Mouse (Mus musculus) heart, adult 8-10 months (tissue): ENCODE measurements around the gene Qars. TPM values are rescaled to one million over a fixed set of nuclear protein-coding genes. Genes with fewer than 3 reads are reported as not detected.
A peak's percentile ranks its signal among the peaks of the same experiment; 100 is the strongest.

Experiments used
- DNase-seq: peaks from one replicate; pipeline ENCODE4 v3.0.0; 2022; ENCODE audit warnings: low spot score
- total RNA-seq, 4 experiments: library from RNA; stranded (reverse); gene quantifications; 2 replicates each; pipeline ENCODE4 v1.2.4; 2022

Qars gene
- total RNA-seq, 4 experiments from 2014 or later, result 76.7 to 84.2 (median 80.1) TPM

DNA sequence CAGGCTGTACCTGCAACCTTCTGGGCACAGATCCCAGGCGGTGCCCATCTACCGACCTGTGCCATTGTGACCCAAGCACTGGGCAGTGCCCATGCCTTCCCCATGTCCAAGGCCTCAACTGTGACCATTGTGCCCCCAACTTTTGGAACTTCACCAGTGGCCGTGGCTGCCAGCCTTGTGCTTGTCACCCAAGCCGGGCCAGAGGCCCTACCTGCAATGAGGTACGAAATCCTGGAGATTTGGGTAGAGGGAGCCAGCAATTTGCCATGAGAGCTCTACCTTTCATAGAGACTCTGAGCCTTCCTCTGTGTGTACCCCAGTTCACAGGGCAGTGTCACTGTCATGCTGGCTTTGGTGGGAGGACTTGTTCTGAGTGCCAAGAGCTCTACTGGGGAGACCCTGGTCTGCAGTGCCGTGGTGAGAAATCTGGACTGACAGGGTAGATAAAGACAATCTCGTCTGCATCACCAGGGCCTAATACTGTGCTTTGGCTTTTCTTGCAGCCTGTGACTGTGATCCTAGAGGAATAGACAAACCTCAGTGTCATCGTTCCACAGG lies 20.5 kb upstream of the Qars start:
- DNase-seq, result no peak

DNA sequence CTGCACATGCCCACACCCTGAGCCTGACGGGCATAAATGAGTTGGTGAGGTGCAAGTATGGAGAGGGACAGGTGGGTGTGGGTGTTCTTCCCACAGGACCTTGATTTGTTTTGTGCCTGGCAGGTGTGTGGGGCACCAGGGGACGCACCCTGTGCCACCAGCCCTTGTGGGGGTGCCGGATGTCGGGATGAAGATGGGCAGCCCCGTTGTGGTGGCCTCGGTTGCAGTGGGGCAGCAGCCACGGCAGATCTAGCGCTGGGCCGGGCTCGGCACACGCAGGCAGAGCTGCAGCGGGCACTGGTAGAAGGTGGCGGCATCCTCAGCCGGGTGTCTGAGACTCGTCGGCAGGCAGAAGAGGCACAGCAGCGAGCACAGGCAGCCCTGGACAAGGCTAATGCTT lies 19.1 kb upstream of the Qars start:
- no peak for DNase-seq

DNA sequence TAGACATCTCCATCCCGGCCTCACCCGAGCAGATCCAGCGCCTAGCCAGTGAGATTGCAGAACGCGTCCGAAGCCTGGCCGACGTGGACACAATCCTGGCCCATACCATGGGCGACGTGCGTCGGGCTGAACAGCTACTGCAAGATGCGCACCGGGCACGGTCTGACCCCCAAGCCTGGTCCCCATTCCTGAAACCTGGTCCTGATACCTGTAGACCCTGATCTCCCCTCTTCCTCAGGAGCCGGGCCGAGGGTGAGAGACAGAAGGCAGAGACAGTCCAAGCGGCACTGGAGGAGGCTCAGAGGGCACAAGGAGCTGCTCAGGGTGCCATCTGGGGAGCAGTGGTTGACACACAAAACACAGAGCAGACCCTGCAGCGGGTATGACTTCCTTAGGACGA lies 18.3 kb upstream of the Qars start:
- DNase-seq, result no peak

DNA sequence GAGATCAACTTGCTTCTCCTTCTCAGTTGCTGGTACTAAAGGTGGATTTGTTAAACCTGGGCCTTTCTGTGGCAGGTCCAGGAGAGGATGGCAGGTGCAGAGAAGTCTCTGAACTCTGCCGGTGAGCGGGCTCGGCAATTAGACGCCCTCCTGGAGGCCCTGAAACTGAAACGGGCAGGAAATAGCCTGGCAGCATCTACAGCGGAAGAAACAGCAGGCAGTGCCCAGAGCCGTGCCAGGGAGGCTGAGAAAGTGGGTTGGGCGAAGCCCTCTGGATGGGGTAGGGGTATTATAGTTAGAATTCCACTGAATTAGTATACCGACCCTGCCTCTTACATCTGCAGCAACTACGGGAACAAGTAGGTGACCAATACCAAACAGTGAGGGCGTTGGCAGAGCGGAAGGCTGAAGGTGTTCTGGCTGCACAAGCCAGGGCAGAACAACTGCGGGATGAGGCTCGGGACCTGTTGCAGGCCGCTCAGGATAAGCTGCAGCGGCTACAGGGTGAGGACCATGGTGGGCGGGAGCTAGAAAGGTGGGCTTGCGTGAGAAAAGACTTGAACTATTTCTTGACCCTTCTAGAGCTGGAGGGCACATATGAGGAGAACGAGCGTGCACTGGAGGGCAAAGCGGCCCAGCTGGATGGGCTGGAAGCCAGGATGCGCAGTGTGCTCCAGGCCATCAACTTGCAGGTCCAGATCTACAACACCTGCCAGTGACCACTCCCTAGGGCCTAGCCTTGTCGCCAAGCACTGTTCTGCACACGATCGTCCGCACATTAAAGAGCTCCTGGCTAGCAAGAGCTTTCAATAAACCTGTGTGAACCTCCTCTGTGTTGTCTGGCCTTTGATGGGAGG lies 17.6 kb upstream of the Qars start:
- DNase-seq, result no peak

DNA sequence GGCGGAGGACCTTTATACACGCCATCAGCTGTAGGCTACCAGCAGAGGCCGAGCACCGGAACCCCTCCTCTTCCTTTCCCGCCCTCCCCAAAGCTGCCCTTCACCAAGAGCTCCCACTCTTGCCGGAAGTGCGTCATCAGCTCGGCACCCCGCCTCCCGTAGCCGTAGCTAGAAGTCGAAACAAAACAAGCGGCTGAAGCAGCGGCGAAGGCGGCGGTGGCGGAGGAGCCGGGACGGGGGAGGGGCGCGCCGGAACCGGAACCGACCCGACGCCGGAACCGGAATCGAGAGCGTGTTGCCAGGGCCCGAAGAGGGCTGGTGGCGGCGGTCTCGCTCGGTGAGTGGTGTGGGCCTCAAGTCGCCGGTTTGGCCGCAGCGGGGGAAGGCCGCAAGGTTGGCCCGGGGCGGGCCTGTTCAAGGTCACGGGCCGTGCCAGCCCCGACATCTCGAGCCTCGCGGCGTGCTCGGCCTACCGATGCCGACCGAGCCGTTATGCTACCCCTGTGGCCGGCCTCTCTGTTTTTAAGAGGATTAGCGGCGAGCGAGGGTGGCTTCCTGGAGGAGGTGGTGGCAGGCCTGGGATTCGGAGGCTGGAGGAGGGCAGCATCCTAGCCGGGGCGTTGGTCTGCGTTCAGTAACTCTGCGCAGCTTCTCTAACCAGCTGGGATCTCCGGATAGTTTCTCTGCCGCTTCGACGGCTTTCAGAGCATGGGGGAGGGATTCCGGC lies 16.8 kb upstream of the Qars start, which contains the start of gene Usp19:
Gene Usp19, plus strand, starts transcription at position 44 of the 727 bp plus-strand sequence.
- peak; percentile 95 for DNase-seq

- no peak for DNase-seq
These were observed 16.3 kb upstream of the Qars start for GRCm38 (mm10) chr9:108491286-108491580.

DNA sequence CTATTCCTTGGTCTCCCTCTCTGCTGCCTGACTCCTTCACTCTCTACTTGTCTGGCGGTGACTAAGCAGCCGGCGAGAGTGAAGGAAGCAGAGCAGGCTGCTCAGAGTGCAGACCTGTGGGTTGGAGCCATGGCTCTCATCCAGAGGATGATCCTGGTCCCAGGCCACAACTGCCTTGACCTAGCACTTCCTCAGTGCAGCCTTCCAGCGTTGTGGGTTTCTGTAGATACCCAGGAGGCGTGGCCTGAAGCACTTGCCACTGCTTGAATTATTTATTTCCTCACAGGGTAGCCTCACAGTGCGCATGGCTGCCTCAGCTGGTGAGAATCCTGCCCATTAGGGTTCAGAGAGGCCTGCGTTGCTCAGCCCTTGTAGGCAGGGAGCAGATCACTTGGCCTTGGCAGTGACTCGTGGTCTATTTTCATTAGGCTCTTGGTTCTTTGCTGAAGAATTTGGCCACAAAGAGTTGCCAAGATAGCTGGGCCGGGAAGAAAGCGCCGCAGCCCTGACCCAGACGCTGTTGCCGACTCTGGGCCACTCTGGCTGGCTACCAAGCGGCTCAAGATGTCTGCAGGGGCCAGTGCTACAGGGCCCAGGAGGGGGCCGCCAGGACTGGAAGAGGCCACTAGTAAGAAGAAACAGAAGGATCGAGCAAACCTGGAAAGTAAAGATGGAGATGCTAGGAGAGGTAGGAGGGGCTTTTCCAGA lies 15.3 kb upstream of the Qars start:
- DNase-seq, result no peak

DNA sequence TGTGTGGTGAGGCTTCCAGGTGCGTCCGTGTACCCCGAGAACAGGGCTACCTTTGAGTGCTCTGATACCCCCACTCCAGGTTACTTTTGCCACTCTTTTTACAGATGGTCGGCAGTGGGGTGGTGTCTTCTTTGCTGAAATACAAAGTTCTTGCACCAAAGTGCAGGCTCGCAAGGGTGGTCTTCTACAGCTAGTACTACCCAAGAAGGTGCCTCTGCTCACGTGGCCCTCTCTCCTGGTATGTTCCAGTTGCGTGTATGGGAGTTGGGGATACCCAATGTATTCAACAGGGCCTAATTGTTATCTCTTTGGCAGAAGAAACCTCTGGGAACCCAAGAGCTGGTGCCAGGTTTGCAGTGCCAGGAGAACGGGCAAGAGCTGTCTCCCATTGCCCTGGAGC lies 14.3 kb upstream of the Qars start:
- no peak for DNase-seq

- no peak for DNase-seq
These were observed 13.2 kb upstream of the Qars start for GRCm38 (mm10) chr9:108494146-108494825.

GRCm38 (mm10) chr9:108494905-108495304 lies 12.6 kb upstream of the Qars start:
- DNase-seq, result no peak

DNA sequence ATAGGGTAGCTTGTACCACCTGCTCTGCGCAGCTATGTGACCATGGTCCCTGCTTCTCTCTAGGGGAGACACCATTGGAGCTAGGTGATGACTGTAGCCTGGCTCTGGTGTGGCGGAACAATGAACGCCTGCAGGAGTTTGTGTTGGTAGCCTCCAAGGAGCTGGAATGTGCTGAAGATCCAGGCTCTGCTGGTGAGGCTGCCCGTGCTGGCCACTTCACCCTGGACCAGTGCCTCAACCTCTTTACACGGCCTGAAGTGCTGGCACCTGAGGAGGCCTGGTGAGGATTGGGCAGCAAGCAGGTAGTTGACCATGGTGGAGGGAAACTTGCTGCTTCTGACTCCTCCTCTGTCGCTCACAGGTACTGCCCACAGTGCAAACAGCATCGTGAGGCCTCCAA lies 8.3 kb upstream of the Qars start:
- no peak for DNase-seq

DNA sequence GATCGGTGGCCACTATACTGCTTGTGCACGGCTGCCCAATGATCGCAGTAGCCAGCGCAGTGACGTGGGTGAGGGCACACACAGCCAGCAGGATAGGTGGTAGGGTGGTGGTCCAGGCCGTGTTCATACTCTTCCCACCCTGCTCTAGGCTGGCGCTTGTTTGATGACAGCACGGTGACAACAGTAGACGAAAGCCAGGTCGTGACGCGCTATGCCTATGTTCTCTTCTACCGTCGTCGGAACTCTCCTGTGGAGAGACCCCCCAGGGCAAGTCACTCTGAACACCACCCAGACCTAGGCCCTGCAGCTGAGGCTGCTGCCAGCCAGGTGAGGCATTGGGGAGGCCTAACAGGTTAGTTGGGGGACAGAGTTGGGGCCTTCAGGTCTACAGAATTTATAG lies 7.6 kb upstream of the Qars start:
- DNase-seq, result no peak

GRCm38 (mm10) chr9:108506901-108507300 lies 605 bp upstream of the Qars start:
- DNase-seq, result no peak

DNA sequence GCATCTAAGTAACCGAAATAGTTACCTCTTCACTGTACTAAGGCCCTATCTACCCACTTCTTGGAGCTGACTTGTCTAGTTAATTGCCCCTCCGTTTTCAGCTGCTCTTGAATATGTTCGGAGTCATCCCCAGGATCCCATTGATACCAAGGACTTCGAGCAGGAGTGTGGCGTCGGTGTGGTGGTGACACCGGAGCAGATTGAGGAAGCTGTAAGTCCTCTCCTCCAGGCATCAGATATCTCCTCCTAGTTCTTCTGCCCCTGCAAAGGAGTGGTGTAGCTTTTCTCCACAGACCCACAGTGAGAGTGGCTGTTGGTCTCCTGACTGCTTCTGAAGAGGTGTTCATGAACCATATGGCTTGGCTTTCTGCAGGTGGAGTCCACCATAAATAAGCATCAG lies 1.3 kb downstream of the Qars start:
- DNase-seq, result no peak

- DNase-seq, result peak; percentile 95
These were observed 9.1 kb downstream of the Qars start, which contains the start of gene Qrich1 for GRCm38 (mm10) chr9:108516380-108517251. Gene Qrich1 (plus strand): TSS chr9:108516806.

- peak; percentile 52 for DNase-seq
These were observed 9.9 kb downstream of the Qars start for GRCm38 (mm10) chr9:108517253-108517930.

DNA sequence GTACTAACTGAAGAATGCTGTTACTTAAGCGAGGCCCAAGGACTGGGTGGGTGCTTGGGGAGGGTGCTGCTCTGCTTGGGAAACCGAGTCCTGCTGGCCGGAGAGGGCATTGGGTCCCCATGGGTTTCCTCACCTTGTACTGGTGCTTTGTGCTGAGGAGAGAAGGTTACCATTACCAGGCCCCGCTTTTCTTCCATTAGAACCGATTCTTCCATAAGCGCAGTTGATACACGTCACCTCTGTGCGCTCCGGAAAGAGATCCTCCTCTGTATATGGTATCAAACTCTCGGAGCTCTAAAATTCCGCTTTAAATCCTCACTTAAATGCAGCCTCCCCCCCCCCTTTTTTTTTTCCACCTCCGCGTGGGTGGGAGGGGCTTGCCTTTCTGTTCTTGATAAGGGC lies 10.4 kb downstream of the Qars start:
- peak; percentile 41 for DNase-seq

DNA sequence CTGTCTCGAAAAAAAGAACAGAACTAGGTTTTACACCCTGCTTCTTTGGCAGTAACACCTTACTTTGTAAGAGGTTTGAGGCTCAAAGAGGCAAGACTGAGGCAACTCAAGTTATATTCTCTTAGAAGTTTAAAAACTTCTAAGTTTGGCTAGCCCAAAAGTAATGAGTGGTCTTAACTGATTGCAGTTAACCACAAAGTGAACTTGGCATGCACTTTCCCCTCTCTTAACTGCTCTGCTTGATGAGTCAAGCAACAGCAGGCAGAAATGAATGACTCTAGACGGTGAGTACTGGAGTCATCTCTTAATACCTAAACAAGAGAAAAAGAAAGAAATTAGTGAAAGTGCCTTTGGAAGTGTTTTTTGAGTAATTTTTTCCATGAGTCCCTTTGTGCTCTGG lies 14.1 kb downstream of the Qars start:
- no peak for DNase-seq

- DNase-seq, result no peak
These were observed 15.8 kb downstream of the Qars start for GRCm38 (mm10) chr9:108523341-108523740.

GRCm38 (mm10) chr9:108525400-108525799 lies 17.9 kb downstream of the Qars start:
- DNase-seq, result no peak
